Mouse (Mus musculus) lung, postnatal 0 days (tissue): ENCODE data around the gene Hhex.

Experiments used
- CTCF ChIP-seq: IDR thresholded peaks from 2 replicates; pipeline ENCODE4 v1.5.1; 2016; ENCODE audit warnings: antibody characterized with exemption, mild to moderate bottlenecking
- EP300 ChIP-seq: IDR thresholded peaks from 2 replicates; pipeline ENCODE4 v1.6.1; 2016; ENCODE audit warnings: antibody characterized with exemption, mild to moderate bottlenecking, control low read depth

- TF ChIP-seq CTCF (no peak), EP300 (no peak)
Observed at GRCm38 (mm10) chr19:37436514-37437288, 2.1 kb downstream of the Hhex start.
